Mouse (Mus musculus) heart, postnatal 36 days (tissue): ENCODE data around the gene Maf. TPM values are rescaled to one million over a fixed set of nuclear protein-coding genes. Genes with fewer than 3 reads are reported as not detected.

ENCODE experiments used
- DNase-seq, 2 experiments: peaks; one replicate each; pipeline ENCODE4 v3.0.0; 2021 to 2022
- intact Hi-C: fragments of 180-260 bp; cut with DNase I; formaldehyde crosslinking; loops from one replicate; pipeline ENCODE4 v1.15.1; 2025
- total RNA-seq, 2 experiments: library from RNA; stranded (reverse); gene quantifications; 2 replicates each; pipeline ENCODE4 v1.2.3; 2021

Gene Maf
- total RNA-seq, result 1 to 10 TPM; 8.7 to 9.1 TPM

GRCm38 (mm10) chr8:115707731-115708590, at the start of gene Maf:
Gene Maf, minus strand, starts transcription at chr8:115707794.
- intact Hi-C loops, result loop anchor here (5.0 to 10.0 kb wide), 6 partner anchors 306 to 1256 kb away; no protein-coding TSS in a partner anchor

DNA sequence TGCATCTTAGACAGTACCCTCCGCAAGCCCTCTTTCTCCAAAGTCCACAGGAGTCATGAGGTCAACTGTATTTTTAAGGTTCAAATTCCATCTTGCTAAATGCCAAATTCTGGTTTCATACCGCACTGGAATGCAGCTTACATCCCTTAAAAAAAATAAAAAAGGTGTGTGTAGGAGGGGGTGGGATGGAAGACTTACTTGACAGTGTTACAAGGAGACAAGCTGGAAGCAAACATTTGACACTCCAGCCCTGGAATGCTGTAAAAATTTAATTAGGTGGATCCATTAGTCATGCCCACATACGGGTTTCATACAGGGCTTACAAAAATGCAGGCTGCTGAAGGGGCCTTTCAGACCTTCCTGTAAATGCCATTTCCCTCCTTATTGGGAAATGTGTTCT, 49.4 kb upstream of the Maf start:
- intact Hi-C loops, result no loop called here
- no peak for DNase-seq

More at GRCm38 (mm10) chr8:115707731-115708590, at the start of gene Maf:
- DNase-seq, result peak; percentile 76 to 83

GRCm38 (mm10) chr8:115756027-115756426, 48.4 kb upstream of the Maf start:
- intact Hi-C loops, result no loop called here
- peak in 1 of 2 experiments; percentile 17 for DNase-seq

- intact Hi-C loops, result no loop called here
- no peak for DNase-seq
Observed at GRCm38 (mm10) chr8:115754694-115755093, 47.1 kb upstream of the Maf start.

GRCm38 (mm10) chr8:115753801-115754200, 46.2 kb upstream of the Maf start:
- DNase-seq, result no peak
- intact Hi-C loops, result no loop called here

- no peak for DNase-seq
Observed at GRCm38 (mm10) chr8:115747426-115747825, 39.8 kb upstream of the Maf start.

GRCm38 (mm10) chr8:115745648-115746047, 38.1 kb upstream of the Maf start:
- no peak for DNase-seq
- intact Hi-C loops, result no loop called here

More at GRCm38 (mm10) chr8:115747426-115747825, 39.8 kb upstream of the Maf start:
- intact Hi-C loops, result no loop called here

- intact Hi-C loops, result no loop called here
- no peak for DNase-seq
Observed at GRCm38 (mm10) chr8:115743441-115743840, 35.8 kb upstream of the Maf start.

DNA sequence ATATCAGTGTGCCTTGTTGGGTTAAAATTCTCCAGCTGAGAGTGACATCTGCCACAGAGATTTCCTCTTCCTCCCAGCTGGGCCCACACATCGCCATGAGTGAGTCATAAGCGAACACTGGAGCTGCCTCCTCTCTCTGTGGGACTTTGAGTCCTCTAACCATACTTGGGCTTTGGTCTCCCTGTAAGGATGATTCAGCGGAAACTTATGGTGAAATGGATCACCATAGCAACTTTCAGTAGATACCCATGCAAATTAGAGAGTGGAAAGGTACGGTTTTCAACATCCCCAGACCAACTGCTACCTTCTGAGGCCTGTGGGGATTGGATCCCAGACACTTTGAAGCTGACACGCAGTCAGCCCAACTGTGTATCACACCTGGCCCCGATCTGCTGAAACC, 35.1 kb upstream of the Maf start:
- DNase-seq, result no peak
- intact Hi-C loops, result no loop called here

- intact Hi-C loops, result no loop called here
- DNase-seq, result no peak
Observed at GRCm38 (mm10) chr8:115741964-115742363, 34.4 kb upstream of the Maf start.

GRCm38 (mm10) chr8:115739756-115740155, 32.2 kb upstream of the Maf start:
- no peak for DNase-seq
- intact Hi-C loops, result no loop called here

GRCm38 (mm10) chr8:115732401-115732800, 24.8 kb upstream of the Maf start:
- intact Hi-C loops, result no loop called here

GRCm38 (mm10) chr8:115726807-115727206, 19.2 kb upstream of the Maf start:
- DNase-seq, result no peak
- intact Hi-C loops, result no loop called here

More at GRCm38 (mm10) chr8:115732401-115732800, 24.8 kb upstream of the Maf start:
- no peak for DNase-seq

DNA sequence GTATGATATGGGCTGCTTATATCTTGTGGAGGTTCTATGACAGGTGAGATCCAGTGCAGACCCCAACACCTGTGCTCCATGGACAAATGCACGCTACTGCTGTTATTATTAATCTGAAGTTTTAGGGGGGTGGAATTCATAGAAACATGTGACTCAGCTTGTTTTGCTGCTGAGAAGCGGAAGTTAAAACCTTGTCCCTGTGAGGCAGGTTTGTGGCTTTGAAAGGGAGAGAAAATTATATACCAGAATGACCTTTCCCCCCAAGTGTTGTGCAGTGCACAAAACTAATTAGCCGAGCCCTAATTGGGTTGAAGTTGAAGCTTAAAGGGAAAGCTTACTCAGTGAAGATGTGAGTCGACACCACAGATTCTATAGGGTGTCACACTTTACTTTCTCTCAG, 18.6 kb upstream of the Maf start:
- intact Hi-C loops, result no loop called here

GRCm38 (mm10) chr8:115719126-115719525, 11.5 kb upstream of the Maf start:
- peak; percentile 21 to 28 for DNase-seq
- intact Hi-C loops, result no loop called here

More for the DNA sequence above, 18.6 kb upstream of the Maf start:
- no peak for DNase-seq

- DNase-seq, result no peak
- intact Hi-C loops, result no loop called here
Observed at GRCm38 (mm10) chr8:115718621-115719020, 11.0 kb upstream of the Maf start.

- DNase-seq, result no peak
- intact Hi-C loops, result no loop called here
Observed at GRCm38 (mm10) chr8:115715262-115715661, 7.7 kb upstream of the Maf start.

GRCm38 (mm10) chr8:115711106-115711505, 3.5 kb upstream of the Maf start:
- intact Hi-C loops, result no loop called here
- no peak for DNase-seq

- DNase-seq, result no peak
- intact Hi-C loops, result loop anchor here (1.0 to 10.0 kb wide), 9 partner anchors 308 to 1258 kb away; no protein-coding TSS in a partner anchor
Observed at GRCm38 (mm10) chr8:115709931-115710330, 2.3 kb upstream of the Maf start.

GRCm38 (mm10) chr8:115708936-115709780, 1.6 kb upstream of the Maf start:
- DNase-seq, result peak; percentile 80 to 81
- intact Hi-C loops, result loop anchor here (1.0 to 10.0 kb wide), 9 partner anchors 307 to 1257 kb away; no protein-coding TSS in a partner anchor
